19 mouse cellular contexts compared by ENCODE assay signal in the genomic region with DNA sequence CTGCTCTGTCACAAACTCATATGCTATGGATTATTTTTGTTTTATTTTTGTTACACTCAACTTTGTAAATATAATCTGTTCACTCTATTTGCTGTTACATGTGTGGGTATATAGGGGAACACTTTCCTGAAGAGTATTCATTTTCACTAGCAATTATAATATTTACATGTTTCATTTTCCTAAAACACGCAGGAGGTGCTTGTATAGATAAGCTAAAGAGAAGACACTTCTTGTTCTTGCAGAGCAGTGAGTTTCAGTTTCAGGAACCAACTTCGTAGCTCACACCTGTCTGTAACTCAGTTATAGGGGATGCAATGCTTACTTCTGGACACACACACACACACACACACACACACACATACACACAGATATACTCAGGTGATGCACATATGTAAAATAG.
A peak's percentile ranks its signal among the peaks of the same experiment; 100 is the strongest.
DNase-seq lines count a peak whose midpoint lies in the region; TF ChIP-seq lines count a peak whose summit lies in the region.
"Had no signal": no experiment of that assay in that cellular context is flagged by ENCODE, and none has a peak within 500 bp of the region (broad histone marks: within the 10 kb centered on the region; RNA-seq: fewer than 3 reads in every experiment).

No protein-coding gene starts in this region.

- no peak overlapping the region for H3K27ac ChIP-seq in CH12.LX (ENCODE audit: insufficient read depth, low read depth)

- in situ Hi-C loops in CH12.LX (cut with MboI; ENCODE audit: low pct_ligation_motif_present, low pct_unique_long_range_greater_than_20kb, low sequenced_read_pairs): no loop called here

- TF ChIP-seq RAD21 in CH12.LX (IDR thresholded peaks at IDR 0.05; ENCODE audit: low read depth, low read length): no peak

- peak; percentile 72 for TF ChIP-seq EP300 in CH12.LX (IDR thresholded peaks at IDR 0.05; ENCODE audit: low read length)

- DNase-seq in A20 (ENCODE audit: low read depth, low spot score) (peak; percentile 67), CH12.LX (ENCODE audit: extremely low read depth) (no peak), MN1 (ENCODE audit: low spot score) (no peak)
- DNase-seq in left cerebral cortex, adult 9 months (ENCODE audit: low spot score in 2 of 2): no peak
- DNase-seq: adrenal gland, adult 2 months; adrenal gland, adult 8-10 months; adrenal gland, postnatal 10 days; adrenal gland, postnatal 14 days; adrenal gland, postnatal 25 days; adrenal gland, postnatal 36 days; B cell, adult 2 months; cerebellum, adult 11 months; cerebellum, adult 11-12 months; cerebellum, adult 18-20 months; cerebellum, adult 2 months; cerebellum, adult 8-10 months; cerebellum, adult 9-10 months had no signal

- no peaks in the 10 kb centered on the region for H3K36me3 ChIP-seq in CH12.LX (replicated peaks in 1 of 2; ENCODE audit: control insufficient read depth in 1 of 2, insufficient read depth in 1 of 2, low read length in 1 of 2)
- H3K36me3 ChIP-seq: G1E had no signal

- H3K4me3 ChIP-seq in CH12.LX (replicated peaks in 1 of 3; ENCODE audit: low read depth in 2 of 3, low read length in 2 of 3, poor library complexity in 1 of 3): no peak overlapping the region

- dilution Hi-C loops in CH12.LX (cut with MboI; ENCODE audit: extremely low pct_ligation_motif_present, extremely low pct_unique_long_range_greater_than_20kb, low sequenced_read_pairs): no loop called here

- no peaks in the 10 kb centered on the region for H3K79me2 ChIP-seq in CH12.LX (replicated peaks; ENCODE audit: control insufficient read depth, extremely low read depth, insufficient read depth, poor library complexity, severe bottlenecking)

- no peak overlapping the region for H3K9ac ChIP-seq in CH12.LX (ENCODE audit: insufficient read depth, low read depth)

- TF ChIP-seq POLR2A in CH12.LX (IDR thresholded peaks at IDR 0.05; ENCODE audit: low read depth, low read length): no peak

- no peaks in the 10 kb centered on the region for H3K4me1 ChIP-seq in CH12.LX (ENCODE audit: control insufficient read depth in 1 of 2, insufficient read depth in 2 of 2)

- TF ChIP-seq CTCF in CH12.LX (conservative IDR thresholded peaks at IDR 0.05 in 1 of 2, IDR thresholded peaks at IDR 0.05 in 1 of 2; ENCODE audit: low read depth in 2 of 2, low read length in 2 of 2): no peak

- H3K9me3 ChIP-seq in CH12.LX (replicated peaks; ENCODE audit: low read length): peaks cover 6% of the 10 kb centered on the region

- no peaks in the 10 kb centered on the region for H3K27me3 ChIP-seq in CH12.LX (replicated peaks)
- H3K27me3 ChIP-seq: Patski had no signal

- H3K4me2 ChIP-seq in CH12.LX (ENCODE audit: insufficient read depth, low read depth, poor library complexity, severe bottlenecking): peak overlapping the region; percentile 31; the same call in 1 of the 2 replicates

TF ChIP-seq in CH12.LX, 34 proteins besides CTCF, POLR2A, EP300 and RAD21:
- no peak for TF ChIP-seq PAX5 (IDR thresholded peaks at IDR 0.05; ENCODE audit: low read length)
- no peak for TF ChIP-seq TBP (conservative IDR thresholded peaks at IDR 0.05; ENCODE audit: low read depth, low read length)
- peak; percentile 60 for TF ChIP-seq IRF4 (IDR thresholded peaks at IDR 0.05; ENCODE audit: low read depth, low read length)
- no peak for TF ChIP-seq MAX (IDR thresholded peaks at IDR 0.05; ENCODE audit: low read length)
- 0 out of 2 replicates have a peak, but pooled peaks have one; percentile 18 for TF ChIP-seq TCF12 (IDR thresholded peaks at IDR 0.05; ENCODE audit: low read depth, low read length)
- TF ChIP-seq MAFK (IDR thresholded peaks at IDR 0.05; ENCODE audit: insufficient replicate concordance, low read length): 0 out of 2 replicates have a peak, but pooled peaks have one; percentile 10
- TF ChIP-seq UBTF (IDR thresholded peaks at IDR 0.05; ENCODE audit: low read depth, low read length): no peak
